Mouse (Mus musculus): ENCODE measurements around the gene Utrn. TPM values are rescaled to one million over a fixed set of nuclear protein-coding genes. Genes with fewer than 3 reads are reported as not detected.

Gene Utrn
- total and polyA plus RNA-seq, 2 experiments from 2014 or later = 24.6 to 25.0 TPM

DNA sequence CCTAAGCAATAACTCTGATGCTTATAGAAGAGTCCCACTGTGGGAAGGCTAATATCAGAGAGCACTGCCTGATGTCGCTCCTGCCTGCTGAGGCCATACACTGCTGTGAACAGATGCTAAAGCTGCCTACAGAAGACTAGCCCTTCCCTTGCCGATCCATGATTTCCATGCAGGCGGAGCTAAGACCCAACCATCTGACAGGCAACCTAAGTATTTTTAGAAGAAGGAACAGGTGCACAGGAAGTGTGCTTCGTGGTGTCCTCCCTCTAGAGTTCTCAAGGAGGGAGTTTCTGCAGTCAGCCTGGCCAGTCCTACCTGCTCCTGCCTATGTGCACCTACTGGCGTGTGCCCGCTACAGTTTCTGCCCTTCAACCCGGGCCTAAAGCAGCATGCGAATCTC is 150.8 kb downstream of the Utrn start:
- Histone ChIP-seq H3K4me3 (ENCODE audit: low read length) (no peak overlapping the region), H3K9me3 (ENCODE audit: low read length) (no peaks in the 10 kb centered on the region), H3K36me3 (ENCODE audit: insufficient read depth, low read length) (no peaks in the 10 kb centered on the region), H3K4me2 (ENCODE audit: low read depth, low read length) (no peak overlapping the region), H3K27ac (no peak overlapping the region), H3K27me3 (ENCODE audit: insufficient read depth, low read length) (no peaks in the 10 kb centered on the region), H3K9ac (replicated peaks; ENCODE audit: low read length) (no peak overlapping the region), H3K4me1 (ENCODE audit: insufficient read depth, low read length) (no peaks in the 10 kb centered on the region)
- no peak for ATAC-seq
- WGBS = 84% methylated on average over 8 of the region's 8 CpGs
- no peak for DNase-seq (ENCODE audit: low spot score)
- TF ChIP-seq CTCF (IDR thresholded peaks at IDR 0.05; ENCODE audit: low read depth) = no peak

DNA sequence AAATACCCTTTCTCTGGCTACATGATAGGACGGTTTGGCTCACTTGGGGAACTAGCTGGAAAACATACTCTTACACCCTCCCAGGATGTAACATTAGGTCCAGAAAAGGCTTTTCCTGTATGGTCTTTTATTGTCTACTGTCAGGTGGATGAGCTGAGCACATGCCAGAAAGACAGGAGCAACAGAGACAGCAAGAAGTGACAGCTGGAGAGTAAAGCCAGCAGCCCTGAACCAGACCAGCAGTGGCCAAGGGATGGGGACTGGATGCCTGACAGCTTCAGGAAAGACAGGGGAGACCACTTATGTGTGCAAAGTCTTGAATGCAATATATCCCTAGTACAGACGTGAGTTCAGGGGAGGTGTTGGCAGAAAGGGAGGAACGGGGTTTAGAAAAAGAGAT is 151.8 kb downstream of the Utrn start:
- no peaks in the 10 kb centered on the region for H3K36me3 ChIP-seq (ENCODE audit: insufficient read depth, low read length)
- H3K4me2 ChIP-seq (ENCODE audit: low read depth, low read length) = no peak overlapping the region
- ATAC-seq = no peak
- H3K9ac ChIP-seq (replicated peaks; ENCODE audit: low read length) = no peak overlapping the region
- no peaks in the 10 kb centered on the region for H3K9me3 ChIP-seq (ENCODE audit: low read length)
- H3K27me3 ChIP-seq (ENCODE audit: insufficient read depth, low read length) = no peaks in the 10 kb centered on the region
- 90% methylated on average over 3 of the region's 3 CpGs for WGBS
- no peak for DNase-seq (ENCODE audit: low spot score)
- TF ChIP-seq CTCF (IDR thresholded peaks at IDR 0.05; ENCODE audit: low read depth) = no peak
- no peaks in the 10 kb centered on the region for H3K4me1 ChIP-seq (ENCODE audit: insufficient read depth, low read length)
- no peak overlapping the region for H3K27ac ChIP-seq
- no peak overlapping the region for H3K4me3 ChIP-seq (ENCODE audit: low read length)

DNA sequence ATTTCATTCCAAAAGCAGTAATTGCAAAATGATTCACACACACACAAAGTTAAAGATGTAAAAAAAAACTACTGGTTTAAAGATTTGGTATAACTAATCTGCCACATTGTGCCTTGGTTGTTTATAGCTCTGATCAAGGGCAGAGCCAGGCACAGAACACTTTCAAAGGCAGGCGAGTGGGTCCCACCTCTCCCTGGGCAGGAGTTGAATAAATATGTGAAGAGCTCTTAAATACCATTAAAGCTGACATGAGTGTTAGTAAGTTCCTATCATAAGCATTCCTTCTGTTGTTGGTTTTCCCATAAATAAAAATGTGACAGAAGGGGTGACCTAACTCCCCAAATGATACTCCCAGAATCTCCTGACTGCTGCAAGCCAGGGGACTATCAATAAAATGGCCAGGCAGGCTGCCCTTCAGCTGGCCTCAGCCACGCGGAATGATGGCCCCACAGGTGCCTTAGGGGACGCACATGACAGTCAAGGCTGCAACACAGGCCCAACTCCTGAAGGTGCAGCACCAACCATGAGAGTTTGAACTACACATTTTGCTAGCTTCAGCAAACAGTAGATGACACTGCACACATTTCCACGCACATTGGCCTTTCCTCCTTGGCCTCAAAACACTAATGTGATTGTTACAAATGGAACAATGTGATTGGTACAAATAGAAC is 152.4 kb downstream of the Utrn start:
- Histone ChIP-seq H3K4me1 (ENCODE audit: insufficient read depth, low read length) (no peaks in the 10 kb centered on the region), H3K9me3 (ENCODE audit: low read length) (no peaks in the 10 kb centered on the region), H3K9ac (replicated peaks; ENCODE audit: low read length) (no peak overlapping the region), H3K27me3 (ENCODE audit: insufficient read depth, low read length) (no peaks in the 10 kb centered on the region), H3K27ac (no peak overlapping the region), H3K36me3 (ENCODE audit: insufficient read depth, low read length) (no peaks in the 10 kb centered on the region), H3K4me2 (ENCODE audit: low read depth, low read length) (no peak overlapping the region), H3K4me3 (ENCODE audit: low read length) (no peak overlapping the region)
- DNase-seq (ENCODE audit: low spot score) (no peak), ATAC-seq (no peak)
- WGBS = 86% methylated on average over 5 of the region's 5 CpGs
- TF ChIP-seq CTCF (IDR thresholded peaks at IDR 0.05; ENCODE audit: low read depth) = no peak

DNA sequence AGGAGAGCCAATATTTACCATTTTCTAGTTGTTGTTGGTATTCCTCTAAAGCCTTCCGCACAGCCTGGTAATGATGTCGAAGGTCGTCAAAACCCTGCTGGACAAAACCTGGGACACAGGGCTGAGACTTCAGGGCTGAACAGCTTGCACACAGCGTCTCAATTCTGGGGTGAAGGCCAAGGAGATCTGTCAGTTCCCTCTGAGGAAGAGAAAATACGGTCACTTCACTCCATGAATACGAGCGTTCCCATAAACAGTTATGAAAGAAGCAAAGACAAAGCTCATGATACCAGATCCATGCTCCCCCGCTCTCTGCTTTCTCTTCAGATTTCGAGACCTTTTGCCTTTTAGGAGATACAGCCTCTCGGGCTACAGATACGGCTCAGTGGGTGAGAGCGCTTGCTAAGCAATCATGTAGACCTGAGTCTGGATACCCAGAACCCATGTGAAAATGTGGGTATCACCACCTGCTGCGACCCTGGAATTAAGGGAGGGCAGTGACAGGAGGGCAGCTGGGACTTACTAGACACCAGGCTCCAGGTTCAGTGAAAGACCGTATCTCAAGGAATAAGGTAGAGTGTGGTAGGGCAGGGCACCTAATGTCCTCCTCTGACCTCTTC is 155.8 kb downstream of the Utrn start:
- no peaks in the 10 kb centered on the region for H3K36me3 ChIP-seq (ENCODE audit: insufficient read depth, low read length)
- no peak overlapping the region for H3K27ac ChIP-seq
- no peak overlapping the region for H3K4me3 ChIP-seq (ENCODE audit: low read length)
- H3K4me2 ChIP-seq (ENCODE audit: low read depth, low read length) = no peak overlapping the region
- ATAC-seq (no peak), DNase-seq (ENCODE audit: low spot score) (no peak)
- no peak overlapping the region for H3K9ac ChIP-seq (replicated peaks; ENCODE audit: low read length)
- no peak for TF ChIP-seq CTCF (IDR thresholded peaks at IDR 0.05; ENCODE audit: low read depth)
- H3K27me3 ChIP-seq (ENCODE audit: insufficient read depth, low read length) = no peaks in the 10 kb centered on the region
- H3K9me3 ChIP-seq (ENCODE audit: low read length) = no peaks in the 10 kb centered on the region
- no peaks in the 10 kb centered on the region for H3K4me1 ChIP-seq (ENCODE audit: insufficient read depth, low read length)
- WGBS = 86% methylated on average over 14 of the region's 14 CpGs

DNA sequence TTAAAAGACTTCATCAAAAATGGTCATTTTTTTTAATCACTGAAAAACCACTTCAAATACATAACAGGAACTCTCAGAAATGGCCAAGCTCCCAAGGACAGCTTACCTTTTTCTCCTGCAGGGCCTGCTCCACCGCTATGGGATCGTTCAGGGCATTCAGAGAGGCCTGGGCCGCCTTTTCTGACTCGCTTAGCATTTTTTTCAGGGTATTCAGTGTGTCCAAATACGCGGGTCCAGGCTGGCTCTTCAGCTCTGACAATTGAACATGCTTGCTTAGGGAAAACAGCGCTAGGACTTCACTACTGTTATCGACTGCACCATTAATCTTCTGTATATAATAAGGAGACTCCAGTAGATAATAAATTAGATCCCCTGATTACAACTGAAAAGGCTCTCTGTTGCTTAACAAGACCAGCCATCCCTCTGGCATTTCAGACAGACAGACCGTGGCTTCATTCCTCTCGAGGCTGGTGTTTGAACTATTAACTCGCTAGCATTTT is 157.8 kb downstream of the Utrn start:
- H3K9ac ChIP-seq (replicated peaks; ENCODE audit: low read length) = no peak overlapping the region
- H3K9me3 ChIP-seq (ENCODE audit: low read length) = no peaks in the 10 kb centered on the region
- no peak overlapping the region for H3K27ac ChIP-seq
- TF ChIP-seq CTCF (IDR thresholded peaks at IDR 0.05; ENCODE audit: low read depth) = no peak
- H3K36me3 ChIP-seq (ENCODE audit: insufficient read depth, low read length) = no peaks in the 10 kb centered on the region
- WGBS = 56% methylated on average over 11 of the region's 11 CpGs
- no peaks in the 10 kb centered on the region for H3K27me3 ChIP-seq (ENCODE audit: insufficient read depth, low read length)
- H3K4me2 ChIP-seq (ENCODE audit: low read depth, low read length) = no peak overlapping the region
- DNase-seq (ENCODE audit: low spot score) (no peak), ATAC-seq (no peak)
- H3K4me3 ChIP-seq (ENCODE audit: low read length) = no peak overlapping the region
- no peaks in the 10 kb centered on the region for H3K4me1 ChIP-seq (ENCODE audit: insufficient read depth, low read length)

DNA sequence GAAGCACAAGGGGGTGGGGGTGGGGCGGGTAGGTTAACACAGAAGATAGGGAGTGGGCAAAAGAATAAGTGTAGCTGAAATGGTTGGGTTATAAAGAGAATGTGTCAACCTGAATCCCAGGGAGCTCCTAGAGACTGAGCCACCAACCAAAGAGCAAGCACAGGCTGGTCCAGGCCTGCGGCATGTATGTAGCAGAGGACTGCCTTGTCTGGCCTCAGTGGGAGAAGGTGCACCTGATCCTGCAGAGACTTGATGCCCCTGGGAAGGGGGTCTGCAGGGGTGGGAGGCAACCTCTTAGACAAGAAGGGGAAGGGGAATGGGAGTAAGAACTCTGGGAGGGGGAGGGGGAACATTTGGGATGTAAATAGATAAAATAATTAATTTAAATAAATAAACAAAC is 162.6 kb downstream of the Utrn start:
- H3K9me3 ChIP-seq (ENCODE audit: low read length) = no peaks in the 10 kb centered on the region
- no peak for ATAC-seq
- H3K27ac ChIP-seq = no peak overlapping the region
- H3K36me3 ChIP-seq (ENCODE audit: insufficient read depth, low read length) = no peaks in the 10 kb centered on the region
- no peaks in the 10 kb centered on the region for H3K27me3 ChIP-seq (ENCODE audit: insufficient read depth, low read length)
- no peaks in the 10 kb centered on the region for H3K4me1 ChIP-seq (ENCODE audit: insufficient read depth, low read length)
- WGBS = 91% methylated on average over 2 of the region's 2 CpGs
- no peak for TF ChIP-seq CTCF (IDR thresholded peaks at IDR 0.05; ENCODE audit: low read depth)
- no peak overlapping the region for H3K4me3 ChIP-seq (ENCODE audit: low read length)
- no peak overlapping the region for H3K9ac ChIP-seq (replicated peaks; ENCODE audit: low read length)
- no peak overlapping the region for H3K4me2 ChIP-seq (ENCODE audit: low read depth, low read length)
- DNase-seq (ENCODE audit: low spot score) = no peak

DNA sequence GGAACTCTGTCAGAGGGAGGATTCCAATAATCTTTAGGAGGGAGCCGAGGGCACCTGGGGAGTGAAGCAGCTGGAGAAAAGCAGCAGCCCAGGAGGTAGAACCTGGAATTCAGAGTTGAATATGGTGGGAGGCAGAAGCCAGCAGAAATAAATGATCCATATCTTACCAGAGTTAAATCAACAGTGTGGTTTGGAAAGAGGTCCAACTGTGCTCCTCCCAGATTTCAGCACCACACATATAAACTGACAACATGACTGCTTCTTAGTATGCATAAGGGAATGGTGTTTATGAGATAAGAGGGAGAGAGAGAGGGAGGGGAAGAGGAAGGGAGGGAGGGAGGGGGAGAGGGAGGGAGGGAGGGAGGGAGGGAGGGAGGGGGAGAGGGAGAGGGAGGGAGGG is 163.2 kb downstream of the Utrn start:
- 88% methylated on average over 1 of the region's 1 CpGs for WGBS
- H3K4me2 ChIP-seq (ENCODE audit: low read depth, low read length) = no peak overlapping the region

More for the DNA sequence above, 163.2 kb downstream of the Utrn start:
- no peaks in the 10 kb centered on the region for H3K36me3 ChIP-seq (ENCODE audit: insufficient read depth, low read length)
- no peak overlapping the region for H3K27ac ChIP-seq
- DNase-seq (ENCODE audit: low spot score) (no peak), ATAC-seq (no peak)
- TF ChIP-seq CTCF (IDR thresholded peaks at IDR 0.05; ENCODE audit: low read depth) = no peak
- H3K9ac ChIP-seq (replicated peaks; ENCODE audit: low read length) = no peak overlapping the region
- no peak overlapping the region for H3K4me3 ChIP-seq (ENCODE audit: low read length)
- H3K9me3 ChIP-seq (ENCODE audit: low read length) = no peaks in the 10 kb centered on the region
- H3K4me1 ChIP-seq (ENCODE audit: insufficient read depth, low read length) = no peaks in the 10 kb centered on the region
- no peaks in the 10 kb centered on the region for H3K27me3 ChIP-seq (ENCODE audit: insufficient read depth, low read length)
